Mouse (Mus musculus) heart, adult 9 months (tissue): ENCODE measurements around the gene Tlcd1.
A peak's percentile ranks its signal among the peaks of the same experiment; 100 is the strongest.

Experiments
- DNase-seq, 2 experiments: peaks; one replicate each; pipeline ENCODE4 v3.0.0; 2022; ENCODE audit warnings: low spot score in 2 of 2

Tlcd1 gene

GRCm38 (mm10) chr11:78161169-78161568 is 15.3 kb upstream of the Tlcd1 start:
- DNase-seq: no peak

DNA sequence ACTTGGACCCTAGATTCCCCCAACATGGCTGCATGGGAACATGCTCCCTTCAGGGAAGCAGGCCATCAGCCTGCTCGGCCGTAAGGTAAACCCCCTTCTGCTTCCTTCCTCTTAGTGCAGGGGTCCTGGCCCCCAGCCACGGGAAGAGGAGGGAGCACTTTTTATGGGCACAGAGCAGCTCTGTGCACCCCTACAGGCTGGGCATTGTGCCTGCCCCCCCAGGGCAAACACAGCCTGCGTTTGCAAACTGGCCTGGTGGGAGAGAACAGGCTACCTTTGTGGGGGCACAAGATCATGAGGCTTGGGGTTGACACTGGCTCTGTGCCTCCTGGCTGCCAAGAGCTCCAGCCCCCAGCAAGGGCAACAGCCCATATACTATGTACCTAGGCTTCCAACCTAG is 14.5 kb upstream of the Tlcd1 start:
- DNase-seq: no peak

DNA sequence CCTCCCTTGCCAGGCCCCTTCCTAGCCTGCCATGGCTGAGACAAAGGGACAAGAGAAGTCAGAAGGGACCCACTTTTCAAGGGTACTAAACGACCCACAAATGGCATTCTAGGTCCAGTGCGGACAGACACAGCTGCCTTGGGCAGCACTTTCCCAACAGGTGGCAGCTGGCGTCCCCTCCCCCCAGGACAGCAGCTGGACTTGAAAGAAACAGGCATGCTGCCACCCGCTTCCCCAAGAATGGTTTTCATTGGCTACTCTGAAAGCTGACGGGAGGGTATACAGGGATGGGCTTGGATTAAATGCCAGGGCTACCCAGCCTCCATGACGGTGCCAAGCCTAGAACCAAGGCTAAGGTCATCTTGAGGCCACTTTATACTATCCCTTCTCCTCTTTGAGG is 14.0 kb upstream of the Tlcd1 start:
- no peak for DNase-seq

DNA sequence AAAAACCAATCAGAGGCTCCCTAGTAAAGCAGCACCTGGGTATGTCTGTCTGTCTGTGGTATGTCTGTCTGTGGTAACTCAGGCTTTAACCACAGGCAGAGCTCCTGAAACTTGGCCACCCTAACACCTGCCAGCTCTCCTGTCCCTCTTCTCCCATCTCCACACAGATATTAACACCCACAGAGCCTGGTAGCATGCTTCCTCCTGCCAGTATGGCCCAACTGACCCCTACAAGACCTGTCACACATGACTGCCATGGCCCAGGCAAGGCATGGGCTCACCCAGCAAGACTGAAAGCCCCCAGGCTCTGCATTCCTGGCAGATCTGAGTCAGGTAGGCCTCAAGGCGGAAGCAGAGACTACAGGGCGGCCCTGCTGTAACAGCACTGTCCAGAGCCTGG is 13.5 kb upstream of the Tlcd1 start:
- no peak for DNase-seq

- DNase-seq: peak; percentile 59 to 68
Measured at GRCm38 (mm10) chr11:78163681-78164603, 12.6 kb upstream of the Tlcd1 start.

DNA sequence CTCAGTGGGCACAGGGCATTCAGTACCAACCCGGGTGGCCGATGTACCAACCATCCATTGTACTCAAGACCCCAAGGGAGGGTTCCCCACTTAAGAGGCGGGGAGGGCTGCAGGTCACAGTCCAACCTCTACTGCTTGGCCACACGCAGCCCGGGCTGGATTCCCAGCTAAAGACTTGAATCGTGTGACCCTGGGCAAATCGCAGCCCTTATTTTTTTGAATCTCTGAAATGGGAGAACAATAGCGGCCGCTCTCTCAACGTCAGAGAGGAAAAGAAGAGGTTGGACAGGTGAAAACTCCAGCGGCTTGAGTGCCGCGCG is 11.9 kb upstream of the Tlcd1 start:
- no peak for DNase-seq

- peak; percentile 77 to 84 for DNase-seq
Measured at GRCm38 (mm10) chr11:78164924-78165760, 11.4 kb upstream of the Tlcd1 start, which contains the start of gene Traf4. Gene Traf4 (minus strand): TSS chr11:78165589.

DNA sequence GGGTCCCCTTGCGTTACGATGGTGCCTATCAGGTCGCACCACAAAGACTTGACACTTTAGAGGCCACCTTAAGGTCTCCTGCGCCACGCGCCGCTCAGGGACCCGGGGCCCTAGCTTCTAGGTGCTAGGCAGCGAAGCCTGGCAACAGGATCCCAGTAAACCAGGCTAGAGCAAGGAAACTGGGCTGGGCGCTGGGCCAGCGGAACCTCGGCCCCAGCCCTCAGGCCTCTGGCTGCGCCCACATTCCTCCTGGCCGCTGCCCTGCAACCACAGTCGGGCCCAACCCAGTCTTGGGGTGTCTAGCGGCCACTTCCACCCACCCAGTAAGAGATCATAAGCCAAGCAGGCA is 10.8 kb upstream of the Tlcd1 start:
- no peak for DNase-seq

DNA sequence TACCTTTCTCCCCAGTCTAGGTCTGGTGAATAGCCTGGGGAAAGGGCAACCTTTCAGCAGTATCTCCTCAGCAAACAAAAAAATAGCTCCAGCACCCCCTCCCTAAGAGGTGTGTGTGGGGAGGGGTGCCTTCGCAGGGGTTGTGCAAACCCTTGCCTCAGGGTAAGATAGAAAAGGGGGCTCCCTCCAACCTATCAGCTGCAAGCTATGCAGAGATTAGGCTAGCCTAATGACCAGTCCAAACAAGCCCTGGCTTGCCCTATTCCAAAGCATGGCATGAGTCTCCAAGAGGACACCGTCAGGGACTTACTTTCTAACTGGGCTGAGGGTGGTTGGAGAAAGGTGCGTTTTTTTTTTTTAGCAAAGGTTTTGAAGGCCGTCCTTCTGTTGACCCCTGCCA is 10.3 kb upstream of the Tlcd1 start:
- DNase-seq: no peak

DNA sequence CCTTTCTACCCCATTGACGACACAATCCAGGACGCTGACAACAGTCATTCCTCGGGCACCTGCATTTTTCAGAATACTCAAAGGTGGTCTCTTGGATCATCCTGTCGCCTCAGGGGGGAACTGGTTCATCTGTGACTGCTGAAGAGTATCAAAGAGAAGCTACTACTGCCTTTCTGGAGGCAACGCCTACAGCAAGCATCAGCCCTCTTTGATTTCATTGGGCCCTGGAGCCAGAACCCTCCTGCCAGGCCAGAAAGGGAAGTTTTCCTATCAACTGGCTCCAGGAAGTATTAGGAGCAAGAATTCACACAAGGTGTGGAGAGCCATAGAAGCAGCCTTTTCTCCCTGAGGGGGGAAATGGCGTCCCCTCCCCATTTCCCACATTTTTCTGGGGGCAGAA is 9.9 kb upstream of the Tlcd1 start:
- no peak for DNase-seq

DNA sequence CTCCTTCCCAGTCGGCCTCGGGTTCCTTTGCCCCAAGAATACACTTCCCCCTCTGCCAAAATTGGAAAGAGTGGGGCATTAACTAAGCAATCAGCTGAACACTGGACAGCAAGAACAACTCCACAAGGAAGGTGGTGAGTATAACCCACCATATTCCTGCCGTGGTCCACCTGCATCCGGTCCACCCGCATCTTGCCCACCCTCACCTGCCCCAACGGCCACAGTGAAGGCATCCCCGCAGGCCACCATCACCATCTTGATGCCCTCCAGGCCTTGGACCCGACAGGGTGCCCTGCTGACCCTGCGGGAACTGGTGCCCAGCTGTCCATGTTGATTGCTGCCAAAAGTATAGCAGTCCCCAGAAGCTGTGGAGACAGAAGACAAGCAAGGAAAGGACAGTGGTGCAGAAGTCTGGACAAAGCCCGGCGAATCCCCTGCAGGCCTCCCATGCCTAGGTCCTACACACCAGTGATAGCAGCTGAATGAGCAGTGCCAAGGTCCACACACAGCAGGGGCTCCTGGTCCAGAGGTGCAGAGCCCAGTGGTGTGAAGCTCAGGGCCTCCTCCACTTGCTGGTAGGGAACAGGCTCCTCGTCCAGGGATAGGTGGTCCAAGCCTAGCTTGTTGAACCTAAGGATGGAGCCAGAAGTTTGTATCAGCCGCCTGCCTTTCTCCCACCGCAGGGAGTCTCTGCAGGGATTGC is 9.1 kb upstream of the Tlcd1 start:
- DNase-seq: no peak

DNA sequence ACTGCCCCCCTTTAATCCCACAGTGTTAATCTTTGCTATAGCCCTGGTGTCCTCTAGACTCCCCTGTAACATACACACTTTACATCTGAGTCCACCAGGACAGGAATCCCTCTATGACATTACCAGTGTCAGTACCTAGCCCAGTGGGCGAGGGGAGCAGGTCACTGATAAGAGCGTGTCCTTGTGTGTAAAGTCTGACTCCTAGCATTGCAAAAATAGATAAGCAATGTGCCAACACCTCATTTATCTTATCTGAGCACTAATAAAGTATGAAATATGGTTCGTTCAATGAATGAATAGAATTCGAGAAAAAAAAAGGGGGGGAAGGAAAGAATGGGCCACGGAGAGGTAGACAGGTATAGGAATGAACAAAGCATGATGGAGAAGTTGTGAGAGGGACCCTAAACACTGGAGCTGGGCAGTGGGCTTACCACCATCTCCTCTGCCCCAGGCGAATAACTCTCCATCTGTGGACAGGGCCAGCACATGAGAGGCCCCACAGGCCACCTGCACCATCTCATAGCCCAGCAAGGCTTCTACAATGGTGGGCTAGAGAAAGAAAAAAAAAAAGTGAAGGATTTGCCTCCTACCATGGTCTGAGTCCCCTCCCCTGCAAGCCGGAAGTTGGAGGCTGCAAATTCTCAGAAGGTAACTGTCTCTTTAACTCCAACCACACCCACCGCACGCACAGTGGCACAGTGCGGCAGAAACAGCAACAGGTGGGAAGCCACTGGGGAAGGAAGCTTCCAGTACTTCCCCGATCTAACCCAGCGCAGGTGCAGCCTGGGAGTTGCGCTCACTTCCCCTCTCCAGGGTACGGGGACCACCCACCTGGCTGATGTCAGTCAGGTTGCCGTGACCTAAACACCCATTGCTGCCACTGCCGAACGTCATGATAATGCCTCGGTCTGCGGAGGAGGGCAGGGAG is 7.7 kb upstream of the Tlcd1 start:
- no peak for DNase-seq

GRCm38 (mm10) chr11:78170306-78170705 is 6.2 kb upstream of the Tlcd1 start:
- no peak for DNase-seq

DNA sequence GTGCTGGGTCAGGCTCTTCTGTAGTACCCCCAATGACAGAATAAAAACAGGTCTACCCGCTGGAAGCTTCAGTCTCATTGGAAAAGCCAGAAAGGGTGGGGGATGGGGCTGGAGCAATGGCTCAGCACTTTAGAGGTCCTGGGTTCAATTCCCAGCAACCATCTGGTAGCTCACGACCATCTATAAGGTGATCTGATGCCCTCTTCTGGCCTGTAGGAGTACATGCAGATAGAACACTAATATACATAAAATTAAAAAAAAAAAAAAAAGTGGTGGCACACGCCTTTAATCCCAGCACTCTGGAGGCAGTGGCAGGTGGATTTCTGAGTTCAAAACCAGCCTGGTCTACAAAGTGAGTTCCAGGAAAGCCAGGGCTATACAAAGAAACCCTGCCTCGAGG is 5.2 kb upstream of the Tlcd1 start:
- DNase-seq: no peak

GRCm38 (mm10) chr11:78172034-78172747 is 4.3 kb upstream of the Tlcd1 start:
- DNase-seq: no peak

DNA sequence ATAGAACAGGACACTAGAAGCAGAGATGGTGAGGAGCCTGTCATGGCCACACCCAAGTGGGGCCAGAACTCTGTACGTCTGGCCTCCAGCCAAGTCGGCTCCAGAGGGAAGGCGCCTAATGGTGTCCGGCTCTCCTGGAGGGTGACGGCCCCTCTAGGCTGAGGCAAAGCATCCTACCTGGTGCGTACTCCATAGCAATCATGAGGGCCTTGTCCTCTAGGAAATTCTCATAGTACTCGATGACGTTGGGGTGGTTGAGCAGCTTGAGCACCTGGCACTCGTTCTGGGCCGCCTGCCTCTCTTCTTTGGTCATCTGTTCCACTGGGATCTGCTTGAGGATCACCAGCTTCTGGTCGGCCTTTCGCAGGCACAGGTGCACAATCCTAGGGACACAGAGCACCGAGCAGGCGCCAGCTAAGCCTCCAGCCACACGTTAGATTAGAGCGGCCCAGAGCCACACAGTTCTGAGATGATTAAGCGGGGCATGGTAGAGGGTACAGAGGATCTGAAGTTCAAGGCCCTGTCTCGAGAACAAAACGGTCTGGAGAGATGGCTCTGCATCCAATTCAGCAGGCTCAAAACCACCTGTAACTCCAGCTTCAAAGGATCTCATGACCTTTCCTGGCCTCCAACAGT is 3.6 kb upstream of the Tlcd1 start:
- no peak for DNase-seq

GRCm38 (mm10) chr11:78174506-78174905 is 2.0 kb upstream of the Tlcd1 start:
- no peak for DNase-seq

GRCm38 (mm10) chr11:78175771-78176401 is 625 bp upstream of the Tlcd1 start:
- no peak for DNase-seq

DNA sequence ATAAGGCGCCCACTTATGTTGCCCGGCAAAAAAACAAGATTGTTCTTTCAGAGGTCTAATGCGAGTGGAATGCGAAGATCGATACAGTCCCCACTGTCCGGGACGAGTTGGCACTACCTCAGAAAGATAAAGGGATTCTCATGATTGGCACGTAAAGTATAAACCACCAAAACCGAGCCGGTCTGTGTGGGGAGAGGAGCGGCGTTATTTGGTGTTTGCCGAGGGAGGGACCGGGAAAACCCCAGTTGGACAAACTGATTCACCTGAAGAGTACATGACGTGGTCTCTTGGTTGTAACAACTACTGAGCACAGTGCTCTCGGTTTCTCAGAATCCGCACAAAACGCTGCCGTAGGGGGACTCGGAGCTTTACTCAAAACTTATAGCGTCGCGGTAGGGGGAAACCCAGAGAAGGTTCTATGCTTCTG is 407 bp downstream of the Tlcd1 start:
- DNase-seq: no peak

DNA sequence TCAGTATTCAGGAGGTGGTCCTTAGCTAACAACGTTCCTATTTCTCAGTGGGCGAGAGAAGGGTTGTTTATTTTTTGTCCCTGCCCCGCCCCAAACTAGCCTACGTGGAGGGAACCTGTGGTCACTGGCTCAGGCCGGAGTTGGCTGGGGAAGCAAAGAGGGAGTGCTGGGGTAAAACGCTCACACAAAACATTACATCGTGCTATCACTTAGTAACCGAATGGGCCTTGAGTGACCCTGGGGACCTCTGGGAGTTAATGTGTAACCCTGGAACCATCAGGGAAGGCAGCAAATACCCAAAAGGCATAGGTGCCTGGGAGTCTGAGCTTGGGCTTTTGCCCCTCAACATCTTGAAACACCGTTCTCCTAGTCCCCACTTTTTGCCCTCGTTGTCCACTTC is 926 bp downstream of the Tlcd1 start:
- no peak for DNase-seq
